Mouse (Mus musculus): ENCODE data around the gene Ccdc57.
A peak's percentile ranks its signal among the peaks of the same experiment; 100 is the strongest.

DNA sequence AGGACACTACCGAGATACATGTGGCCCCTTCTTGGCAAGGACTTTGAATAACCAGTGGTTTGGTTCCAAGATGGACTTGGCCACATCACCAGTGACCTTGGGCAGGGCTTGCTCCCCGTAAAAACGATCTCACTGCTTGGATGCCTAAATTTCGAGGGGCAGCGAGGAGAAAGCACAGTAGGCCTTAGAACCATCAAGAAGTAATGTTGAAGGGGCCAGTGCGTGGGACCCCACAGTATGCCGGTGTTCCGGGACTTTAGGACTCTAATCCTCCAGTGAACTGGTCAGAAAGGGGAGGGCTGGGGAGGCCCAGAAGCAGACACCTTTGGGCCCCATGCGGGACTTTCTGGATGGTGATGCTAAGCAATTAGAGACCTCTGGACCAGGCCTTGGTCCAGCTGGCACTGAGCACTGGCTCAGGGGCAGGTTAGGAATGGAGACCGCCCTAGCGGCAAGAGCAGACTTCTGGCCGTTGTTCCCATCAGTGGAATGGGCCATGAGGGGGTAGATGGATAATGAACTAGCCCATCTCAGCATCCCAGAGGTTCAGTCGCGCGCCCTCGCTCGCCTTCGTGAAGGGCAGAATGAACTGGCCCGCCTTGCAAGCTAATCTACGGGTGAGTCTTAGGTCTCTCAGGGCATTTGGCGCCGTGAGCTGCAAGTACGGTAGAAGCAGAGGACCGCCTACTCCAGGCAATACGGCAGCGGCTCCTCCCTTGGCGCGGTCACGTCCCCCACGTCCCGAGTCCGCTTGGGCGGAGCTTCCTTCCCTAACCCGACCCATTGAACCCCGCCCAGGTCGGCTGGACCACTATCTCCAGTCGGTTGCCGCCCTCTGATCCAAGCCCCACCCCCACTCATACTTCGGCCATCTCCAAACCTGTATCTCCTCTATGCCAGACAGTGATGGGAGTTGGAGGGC is 17.9 kb upstream of the Ccdc57 start:
- TF ChIP-seq CTCF (IDR thresholded peaks at IDR 0.05; ENCODE audit: borderline replicate concordance, insufficient read depth, low read length) (no peak), POLR2A (IDR thresholded peaks at IDR 0.05; ENCODE audit: low read depth, low read length) (peak; percentile 47)

All from embryonic fibroblast, embryonic 13.5 days (primary cell).